Mouse (Mus musculus) regulatory T cell (primary cell): ENCODE results near the gene Dph6.

ENCODE experiments used
- in situ Hi-C: fragments of 300-600 bp; cut with MboI, MseI; formaldehyde crosslinking; loops from one replicate; pipeline ENCODE4 v1.15.1; 2025; ENCODE audit warnings: high pct_unique_total_duplicates

Dph6 gene

DNA sequence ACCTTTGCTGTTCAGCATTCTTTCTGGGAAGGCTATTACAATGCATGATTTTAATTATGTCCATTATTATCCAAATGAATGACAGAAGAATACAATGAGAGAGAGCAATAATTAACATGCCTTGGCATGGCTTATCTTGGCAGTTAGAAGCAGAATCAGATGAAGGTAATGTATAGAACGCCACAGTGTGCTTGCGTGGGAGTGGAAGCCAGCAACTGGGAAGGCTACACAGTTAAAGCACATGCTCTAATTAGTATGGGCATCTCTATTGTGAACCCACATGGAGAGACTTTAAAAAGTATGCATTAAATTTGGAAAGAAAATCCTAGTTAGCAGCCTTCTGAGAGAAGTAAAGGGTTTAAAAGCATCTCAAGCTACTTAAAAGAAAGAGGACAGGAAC is 112.4 kb downstream of the Dph6 start:
- in situ Hi-C loops: no loop called here

DNA sequence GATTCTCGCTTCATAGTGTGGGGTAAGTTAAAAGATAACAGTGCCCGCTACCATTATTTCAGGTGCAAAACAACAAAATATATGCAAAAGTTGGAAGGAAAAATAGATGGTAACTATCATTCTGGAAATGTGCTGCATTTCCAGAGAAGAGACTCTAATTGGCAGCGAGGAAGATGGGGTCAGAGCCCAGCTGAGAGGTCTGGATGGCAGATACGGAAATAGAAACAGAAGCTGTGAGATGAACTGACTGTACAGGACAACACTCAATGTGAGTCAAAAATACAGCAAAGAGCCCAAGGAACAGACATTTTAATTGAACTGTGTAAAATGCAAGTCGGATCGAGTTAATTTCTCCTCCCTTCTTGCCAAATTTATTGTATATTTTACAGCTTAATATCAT is 114.3 kb downstream of the Dph6 start:
- in situ Hi-C loops: no loop called here

DNA sequence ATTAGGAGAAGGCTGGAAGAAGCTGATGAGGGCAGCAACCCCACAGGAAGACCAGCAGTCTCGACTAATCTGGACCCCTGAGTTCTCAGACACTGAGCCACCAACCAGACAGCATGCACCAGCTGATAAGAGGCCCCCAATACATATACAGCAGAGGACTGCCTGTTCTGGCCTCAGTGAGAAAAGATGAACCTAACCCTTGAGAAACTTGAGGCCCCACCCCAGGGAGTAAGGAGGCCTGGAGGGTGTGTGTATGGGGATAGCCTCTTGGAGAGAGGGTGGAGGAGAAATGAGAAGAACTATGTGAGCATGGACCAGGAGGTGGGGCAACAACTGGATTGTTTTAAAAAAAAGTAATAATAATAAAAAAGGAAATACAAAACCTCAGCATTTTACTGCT is 118.7 kb downstream of the Dph6 start:
- in situ Hi-C loops: no loop called here

DNA sequence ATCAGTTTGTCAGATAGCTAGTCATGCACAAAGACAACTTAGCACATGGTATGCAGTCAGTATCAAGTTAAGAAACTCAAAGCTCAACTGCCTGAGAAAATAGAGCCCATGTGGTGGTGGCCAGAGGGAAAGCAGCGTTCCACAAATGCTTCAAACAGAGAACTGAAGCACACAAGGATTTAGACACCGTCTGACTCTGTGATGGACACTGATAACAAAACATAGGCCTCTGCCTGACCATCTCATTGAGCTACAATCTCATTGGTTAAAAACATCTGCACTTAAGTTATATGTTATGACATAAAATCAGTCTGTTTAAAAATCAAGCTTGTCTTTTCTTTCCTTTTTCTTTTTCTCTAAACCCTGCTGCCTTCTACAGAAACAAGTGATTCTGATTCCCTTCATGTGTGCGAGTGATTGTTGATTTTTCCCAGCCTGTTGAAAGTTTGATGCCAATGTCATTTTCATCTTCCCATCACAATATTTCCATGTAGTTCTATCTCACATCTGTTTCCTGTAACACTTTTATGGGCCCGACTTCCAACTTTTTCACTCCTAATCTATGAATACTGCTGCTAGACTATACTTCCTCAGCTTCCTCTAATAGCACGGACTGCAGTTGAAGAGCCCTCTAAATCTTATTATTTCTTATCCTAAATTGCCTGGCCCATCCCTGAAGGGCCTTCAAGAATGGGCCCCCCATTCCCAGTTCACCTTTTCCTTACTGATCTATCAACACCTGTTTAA is 123.6 kb downstream of the Dph6 start:
- in situ Hi-C loops: no loop called here

DNA sequence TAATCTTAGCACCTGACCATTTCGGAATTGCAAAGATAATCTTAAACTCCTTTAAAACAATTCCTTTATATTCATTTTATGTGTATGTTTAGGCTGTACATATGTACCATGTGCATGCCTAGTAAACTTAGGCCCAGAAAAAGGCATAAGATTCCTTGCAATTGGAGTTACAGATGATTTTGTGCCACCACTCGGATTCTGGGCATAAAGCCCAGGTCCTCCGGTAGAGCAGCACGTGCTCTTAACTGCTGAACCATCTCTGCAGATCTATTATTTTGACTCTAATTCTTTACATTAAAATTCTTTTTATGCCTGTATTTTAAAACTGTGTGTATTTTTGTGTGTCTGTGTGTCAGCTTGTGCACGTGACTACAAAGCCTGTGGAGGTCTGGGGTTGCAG is 134.3 kb downstream of the Dph6 start:
- in situ Hi-C loops: no loop called here

DNA sequence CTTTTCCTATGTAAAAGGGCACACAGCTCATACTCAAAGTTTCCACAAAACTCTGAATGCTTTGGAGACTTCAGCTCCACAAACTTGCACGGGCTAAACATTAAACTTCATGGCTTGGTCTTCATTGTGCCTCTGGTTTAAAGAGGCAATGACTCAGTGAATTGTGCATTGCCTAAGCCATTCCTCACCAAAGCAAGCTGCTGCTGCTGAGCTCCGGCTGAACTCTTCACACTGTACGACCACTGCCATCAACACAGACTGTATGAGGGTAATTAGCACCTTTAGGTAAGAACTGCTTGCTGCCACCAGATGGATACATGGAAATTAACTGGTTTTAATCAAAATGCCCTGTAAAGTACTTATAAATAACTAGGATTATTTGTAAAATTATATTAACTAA is 134.9 kb downstream of the Dph6 start:
- in situ Hi-C loops: no loop called here

DNA sequence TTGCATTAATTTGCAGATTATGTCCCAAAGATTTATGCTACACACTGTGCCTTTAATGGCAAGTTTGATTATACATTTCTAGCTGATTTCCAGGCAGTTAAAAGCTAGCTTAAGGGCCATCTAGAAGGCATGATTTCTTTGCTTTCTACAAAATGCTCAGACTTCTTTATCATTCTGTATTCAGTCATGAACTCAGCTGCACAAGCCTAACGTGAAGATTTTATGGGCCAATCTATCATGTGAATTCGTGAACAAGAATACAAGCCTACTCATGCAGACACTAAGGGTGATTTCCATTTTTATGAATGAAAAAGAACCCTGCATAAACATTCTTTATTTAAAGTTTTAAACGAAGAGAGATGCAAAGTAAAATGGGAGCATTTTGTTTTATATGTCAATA is 162.4 kb downstream of the Dph6 start:
- in situ Hi-C loops: no loop called here

DNA sequence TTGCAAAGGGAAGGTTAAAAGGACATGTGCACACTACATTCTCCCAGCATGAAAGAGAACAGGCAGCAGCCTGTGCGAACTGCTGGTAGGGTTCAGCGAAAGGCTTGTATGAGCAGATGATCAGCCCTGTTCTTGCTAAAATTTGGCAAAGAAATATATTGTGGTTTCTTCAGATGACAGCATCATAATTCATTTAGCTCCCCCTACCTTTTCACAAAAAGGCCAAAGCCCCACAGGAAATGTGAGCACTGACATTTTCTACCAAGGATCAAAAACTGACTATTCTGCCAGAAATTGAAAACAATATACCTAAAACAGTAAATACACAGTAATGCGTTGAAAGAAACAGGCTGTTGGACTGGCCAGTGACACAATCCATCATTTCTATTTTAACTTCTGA is 162.9 kb downstream of the Dph6 start:
- in situ Hi-C loops: no loop called here

DNA sequence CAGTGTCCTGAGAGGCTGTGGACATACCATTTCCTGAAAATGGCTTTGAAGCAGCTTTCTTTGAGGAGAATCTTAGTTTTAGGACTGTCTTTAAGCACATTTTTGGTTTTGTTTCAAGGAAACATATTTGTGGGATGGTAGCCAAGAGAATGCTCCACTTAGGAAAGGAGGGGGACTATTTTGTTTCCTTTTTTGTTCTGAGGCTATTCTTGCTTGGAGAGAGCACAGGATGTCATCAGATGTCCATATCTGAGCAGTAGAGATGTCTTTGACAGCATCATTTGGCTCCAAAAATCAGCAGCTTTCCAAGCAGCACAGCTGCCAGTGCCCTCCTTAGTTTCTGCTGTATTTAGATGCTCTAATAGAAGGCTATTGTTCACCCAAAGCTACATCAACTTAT is 167.8 kb downstream of the Dph6 start:
- in situ Hi-C loops: no loop called here
